Mouse (Mus musculus) kidney, adult 2 months (tissue): ENCODE measurements around the gene Susd6. TPM values are rescaled to one million over a fixed set of nuclear protein-coding genes. Genes with fewer than 3 reads are reported as not detected.

Experiments used
- DNase-seq: peaks from one replicate; pipeline ENCODE4 v3.0.0; 2021
- H3K27ac ChIP-seq: fragments of 200-500 bp; 2 replicates; pipeline ENCODE4 v1.5.1; 2012; ENCODE audit warnings: low read depth, low read length, control low read depth, inconsistent platforms; ENCODE audit not compliant: insufficient read depth
- H3K27me3 ChIP-seq: fragments of 200-500 bp; replicated peaks from 2 replicates; pipeline ENCODE4 v1.6.1; 2012; ENCODE audit warnings: mild to moderate bottlenecking, moderate library complexity, low read length, inconsistent platforms; ENCODE audit not compliant: control insufficient read depth, insufficient read depth
- H3K36me3 ChIP-seq: fragments of 200-500 bp; 2 replicates; pipeline ENCODE4 v1.6.1; 2012; ENCODE audit warnings: mild to moderate bottlenecking, moderate library complexity, low read length, inconsistent platforms; ENCODE audit not compliant: control insufficient read depth, insufficient read depth
- H3K4me1 ChIP-seq: fragments of 200-500 bp; 2 replicates; pipeline ENCODE4 v1.6.1; 2011; ENCODE audit warnings: low read length; ENCODE audit not compliant: control insufficient read depth, insufficient read depth
- H3K4me3 ChIP-seq: fragments of 200-500 bp; 2 replicates; pipeline ENCODE4 v1.5.1; 2011; ENCODE audit warnings: mild to moderate bottlenecking, low read depth, low read length, control low read depth; ENCODE audit not compliant: insufficient read depth
- CTCF ChIP-seq: fragments of 200-500 bp; conservative IDR thresholded peaks from 2 replicates; pipeline ENCODE4 v1.5.1; 2011; ENCODE audit warnings: low read depth, mild to moderate bottlenecking, control low read depth, low read length, moderate library complexity, mixed read lengths; ENCODE audit not compliant: insufficient read depth, insufficient read length
- POLR2A ChIP-seq: fragments of 200-500 bp; IDR thresholded peaks from one replicate; pipeline ENCODE4 v1.6.1; 2011; ENCODE audit warnings: low read depth, low read length, control low read depth
- WGBS: fragments of 180-500 bp; shearing (Covaris S2); methylation state at CpG from one replicate; pipeline ENCODE4 v1.1.7; 2018; 5-methylcytosine and 5-hydroxymethylcytosine counted together
- polyA plus RNA-seq: library from polyadenylated mRNA; depleted of rRNA; stranded (reverse); fragments of >200 nt; gene quantifications from 2 replicates; pipeline ENCODE4 v1.2.3, GENCODE M21; 2012

Gene Susd6
- polyA plus RNA-seq, 1 experiment: 65.5 TPM

GRCm38 (mm10) chr12:80857636-80858293 is 67.5 kb downstream of the Susd6 start:
- no peak overlapping the region for H3K4me3 ChIP-seq
- peaks cover 13% of the 10 kb centered on the region for H3K4me1 ChIP-seq
- H3K27me3 ChIP-seq: no peaks in the 10 kb centered on the region
- no peak overlapping the region for H3K27ac ChIP-seq
- H3K36me3 ChIP-seq: peaks cover 4% of the 10 kb centered on the region; the same call in 1 of the 2 replicates
- no peak for TF ChIP-seq CTCF
- TF ChIP-seq POLR2A: no peak
- DNase-seq: no peak
- 77% methylated on average over 3 of the region's 3 CpGs for WGBS

- no peak overlapping the region for H3K4me3 ChIP-seq
- no peak for DNase-seq
- H3K27ac ChIP-seq: no peak overlapping the region
- peaks cover 13% of the 10 kb centered on the region for H3K4me1 ChIP-seq
- WGBS: 52% methylated on average over 2 of the region's 2 CpGs
- no peaks in the 10 kb centered on the region for H3K27me3 ChIP-seq
- no peak for TF ChIP-seq CTCF
- TF ChIP-seq POLR2A: no peak
- peaks cover 4% of the 10 kb centered on the region; the same call in 1 of the 2 replicates for H3K36me3 ChIP-seq
These were observed 68.0 kb downstream of the Susd6 start for GRCm38 (mm10) chr12:80858307-80858706.

- TF ChIP-seq CTCF (no peak), POLR2A (no peak)
- 16% methylated on average over 1 of the region's 1 CpGs for WGBS
- H3K27ac ChIP-seq: no peak overlapping the region
- no peak overlapping the region for H3K4me3 ChIP-seq
- peaks cover 13% of the 10 kb centered on the region for H3K4me1 ChIP-seq
- H3K36me3 ChIP-seq: peaks cover 4% of the 10 kb centered on the region; the same call in 1 of the 2 replicates
- no peak for DNase-seq
- no peaks in the 10 kb centered on the region for H3K27me3 ChIP-seq
These were observed 71.6 kb downstream of the Susd6 start for GRCm38 (mm10) chr12:80861916-80862315.

- peaks cover 12% of the 10 kb centered on the region for H3K4me1 ChIP-seq
- 0 out of 2 replicates have a peak overlapping the region, but pooled peaks have one; percentile 26 for H3K27ac ChIP-seq
- H3K36me3 ChIP-seq: peaks cover 2% of the 10 kb centered on the region; the same call in 1 of the 2 replicates
- WGBS: 81% methylated on average over 2 of the region's 2 CpGs
- DNase-seq: peak; percentile 67
- TF ChIP-seq CTCF (no peak), POLR2A (no peak)
- H3K27me3 ChIP-seq: no peaks in the 10 kb centered on the region
- H3K4me3 ChIP-seq: no peak overlapping the region
These were observed 73.1 kb downstream of the Susd6 start for GRCm38 (mm10) chr12:80863370-80863769.

- Histone ChIP-seq H3K4me3 (no peak overlapping the region), H3K27me3 (no peaks in the 10 kb centered on the region), H3K4me1 (peaks cover 8% of the 10 kb centered on the region), H3K27ac (no peak overlapping the region), H3K36me3 (peaks cover 6% of the 10 kb centered on the region; the same call in 1 of the 2 replicates)
- DNase-seq: no peak
- TF ChIP-seq POLR2A: no peak
- no peak for TF ChIP-seq CTCF
- WGBS: 90% methylated on average over 4 of the region's 4 CpGs
These were observed 74.9 kb downstream of the Susd6 start for GRCm38 (mm10) chr12:80865175-80865574.

GRCm38 (mm10) chr12:80866023-80866422 is 75.7 kb downstream of the Susd6 start:
- TF ChIP-seq CTCF: no peak
- no peak for TF ChIP-seq POLR2A
- Histone ChIP-seq H3K36me3 (peaks cover 6% of the 10 kb centered on the region; the same call in 1 of the 2 replicates), H3K27ac (no peak overlapping the region), H3K4me3 (no peak overlapping the region), H3K27me3 (no peaks in the 10 kb centered on the region), H3K4me1 (peaks cover 8% of the 10 kb centered on the region)
- WGBS: 61% methylated on average over 2 of the region's 2 CpGs
- DNase-seq: no peak

- Histone ChIP-seq H3K4me3 (no peak overlapping the region), H3K27ac (peak overlapping the region; percentile 54; the same call in 1 of the 2 replicates), H3K27me3 (no peaks in the 10 kb centered on the region), H3K36me3 (peaks cover 6% of the 10 kb centered on the region; the same call in 1 of the 2 replicates), H3K4me1 (peaks cover 4% of the 10 kb centered on the region)
- no peak for TF ChIP-seq CTCF
- TF ChIP-seq POLR2A: no peak
- peak; percentile 89 for DNase-seq
- WGBS: 55% methylated on average over 3 of the region's 3 CpGs
These were observed 76.8 kb downstream of the Susd6 start for GRCm38 (mm10) chr12:80867083-80867482.

- Histone ChIP-seq H3K4me3 (no peak overlapping the region), H3K27me3 (no peaks in the 10 kb centered on the region), H3K27ac (no peak overlapping the region), H3K36me3 (peaks cover 6% of the 10 kb centered on the region; the same call in 1 of the 2 replicates), H3K4me1 (peaks cover 4% of the 10 kb centered on the region; the same call in 1 of the 2 replicates)
- no peak for DNase-seq
- WGBS: 86% methylated on average over 7 of the region's 7 CpGs
- TF ChIP-seq POLR2A (no peak), CTCF (no peak)
These were observed 78.1 kb downstream of the Susd6 start for GRCm38 (mm10) chr12:80868401-80868800.
